Mouse (Mus musculus) ovary, postnatal 10 days (tissue): ENCODE data around the gene Hgd.
A peak's percentile ranks its signal among the peaks of the same experiment; 100 is the strongest.

Source experiments
- DNase-seq: peaks from one replicate; pipeline ENCODE4 v3.0.0; 2022; ENCODE audit warnings: low spot score

Hgd gene

GRCm38 (mm10) chr16:37581901-37582300 is 1.9 kb downstream of the Hgd start:
- DNase-seq: no peak

GRCm38 (mm10) chr16:37583306-37583705 is 3.4 kb downstream of the Hgd start:
- DNase-seq: no peak

GRCm38 (mm10) chr16:37583801-37584200 is 3.8 kb downstream of the Hgd start:
- DNase-seq: no peak

GRCm38 (mm10) chr16:37584218-37585035 is 4.5 kb downstream of the Hgd start:
- peak; percentile 22 for DNase-seq

GRCm38 (mm10) chr16:37585129-37585563 is 5.2 kb downstream of the Hgd start:
- DNase-seq: no peak

- no peak for DNase-seq
Measured at GRCm38 (mm10) chr16:37590921-37591320, 11.0 kb downstream of the Hgd start.

GRCm38 (mm10) chr16:37591551-37591950 is 11.6 kb downstream of the Hgd start:
- DNase-seq: no peak

GRCm38 (mm10) chr16:37597412-37597811 is 17.5 kb downstream of the Hgd start:
- no peak for DNase-seq

GRCm38 (mm10) chr16:37598463-37598862 is 18.5 kb downstream of the Hgd start:
- DNase-seq: no peak

GRCm38 (mm10) chr16:37599326-37599725 is 19.4 kb downstream of the Hgd start:
- no peak for DNase-seq

GRCm38 (mm10) chr16:37603431-37603830 is 23.5 kb downstream of the Hgd start:
- no peak for DNase-seq

GRCm38 (mm10) chr16:37604243-37604642 is 24.3 kb downstream of the Hgd start:
- DNase-seq: no peak

- DNase-seq: no peak
Measured at GRCm38 (mm10) chr16:37610333-37610732, 30.4 kb downstream of the Hgd start.

GRCm38 (mm10) chr16:37611072-37611471 is 31.1 kb downstream of the Hgd start:
- no peak for DNase-seq

- DNase-seq: no peak
Measured at GRCm38 (mm10) chr16:37612013-37612412, 32.1 kb downstream of the Hgd start.

- no peak for DNase-seq
Measured at GRCm38 (mm10) chr16:37614540-37614939, 34.6 kb downstream of the Hgd start.

- DNase-seq: no peak
Measured at GRCm38 (mm10) chr16:37615429-37615828, 35.5 kb downstream of the Hgd start.

GRCm38 (mm10) chr16:37616104-37616503 is 36.2 kb downstream of the Hgd start:
- DNase-seq: no peak

- DNase-seq: no peak
Measured at GRCm38 (mm10) chr16:37617695-37618094, 37.7 kb downstream of the Hgd start.

- no peak for DNase-seq
Measured at GRCm38 (mm10) chr16:37622403-37622802, 42.5 kb downstream of the Hgd start.

- DNase-seq: no peak
Measured at GRCm38 (mm10) chr16:37622919-37623318, 43.0 kb downstream of the Hgd start.

- DNase-seq: no peak
Measured at GRCm38 (mm10) chr16:37626388-37626949, 46.5 kb downstream of the Hgd start.

GRCm38 (mm10) chr16:37628336-37628735 is 48.4 kb downstream of the Hgd start:
- no peak for DNase-seq

- DNase-seq: no peak
Measured at GRCm38 (mm10) chr16:37629011-37629410, 49.1 kb downstream of the Hgd start.
